Mouse (Mus musculus) intestine, embryonic 15.5 days (tissue): Measurements from ENCODE around the gene Adora1. TPM values are rescaled to one million over a fixed set of nuclear protein-coding genes. Genes with fewer than 3 reads are reported as not detected.

Experiments used
- ATAC-seq: fragments of 200-750 bp; cut with Nextera tagmentation; 2 replicates; pipeline ENCODE4 v1.8.0; 2017; ENCODE audit warnings: moderate TSS enrichment, moderate library complexity
- H3K27ac ChIP-seq: fragments of 300-500 bp; sonication (generic); 2 replicates; pipeline ENCODE4 v1.5.1; 2015; ENCODE audit warnings: mild to moderate bottlenecking, inconsistent platforms
- H3K27me3 ChIP-seq: fragments of 300-500 bp; sonication (generic); replicated peaks from 2 replicates; pipeline ENCODE4 v1.6.1; 2015; ENCODE audit warnings: inconsistent platforms
- H3K36me3 ChIP-seq: fragments of 300-500 bp; sonication (generic); 2 replicates; pipeline ENCODE4 v1.6.1; 2015; ENCODE audit warnings: inconsistent platforms
- H3K4me1 ChIP-seq: fragments of 300-500 bp; sonication (generic); replicated peaks from 2 replicates; pipeline ENCODE4 v1.6.1; 2015; ENCODE audit warnings: inconsistent platforms
- H3K4me2 ChIP-seq: fragments of 300-500 bp; sonication (generic); replicated peaks from 2 replicates; pipeline ENCODE4 v1.6.1; 2015; ENCODE audit warnings: mild to moderate bottlenecking, inconsistent platforms
- H3K4me3 ChIP-seq: fragments of 300-500 bp; sonication (generic); replicated peaks from 2 replicates; pipeline ENCODE4 v1.5.1; 2015; ENCODE audit warnings: inconsistent platforms
- H3K9ac ChIP-seq: fragments of 300-500 bp; sonication (generic); 2 replicates; pipeline ENCODE4 v1.6.1; 2015; ENCODE audit warnings: inconsistent platforms
- H3K9me3 ChIP-seq: fragments of 300-500 bp; sonication (generic); 2 replicates; pipeline ENCODE4 v1.6.1; 2016; ENCODE audit warnings: inconsistent platforms
- WGBS: fragments of 180-500 bp; shearing (Covaris S2); methylation state at CpG from one replicate; pipeline ENCODE4 v1.1.7; 2015; 5-methylcytosine and 5-hydroxymethylcytosine counted together
- polyA plus RNA-seq: library from polyadenylated mRNA; unstranded; fragments of >200 nt; fragmentation: Nextera tagmentation; extraction: Ambion mirVana; gene quantifications from 2 replicates; pipeline ENCODE4 v1.2.1, GENCODE M21; 2015

Adora1 gene
- polyA plus RNA-seq, 1 experiment from 2014 or later = 4.0 TPM

DNA sequence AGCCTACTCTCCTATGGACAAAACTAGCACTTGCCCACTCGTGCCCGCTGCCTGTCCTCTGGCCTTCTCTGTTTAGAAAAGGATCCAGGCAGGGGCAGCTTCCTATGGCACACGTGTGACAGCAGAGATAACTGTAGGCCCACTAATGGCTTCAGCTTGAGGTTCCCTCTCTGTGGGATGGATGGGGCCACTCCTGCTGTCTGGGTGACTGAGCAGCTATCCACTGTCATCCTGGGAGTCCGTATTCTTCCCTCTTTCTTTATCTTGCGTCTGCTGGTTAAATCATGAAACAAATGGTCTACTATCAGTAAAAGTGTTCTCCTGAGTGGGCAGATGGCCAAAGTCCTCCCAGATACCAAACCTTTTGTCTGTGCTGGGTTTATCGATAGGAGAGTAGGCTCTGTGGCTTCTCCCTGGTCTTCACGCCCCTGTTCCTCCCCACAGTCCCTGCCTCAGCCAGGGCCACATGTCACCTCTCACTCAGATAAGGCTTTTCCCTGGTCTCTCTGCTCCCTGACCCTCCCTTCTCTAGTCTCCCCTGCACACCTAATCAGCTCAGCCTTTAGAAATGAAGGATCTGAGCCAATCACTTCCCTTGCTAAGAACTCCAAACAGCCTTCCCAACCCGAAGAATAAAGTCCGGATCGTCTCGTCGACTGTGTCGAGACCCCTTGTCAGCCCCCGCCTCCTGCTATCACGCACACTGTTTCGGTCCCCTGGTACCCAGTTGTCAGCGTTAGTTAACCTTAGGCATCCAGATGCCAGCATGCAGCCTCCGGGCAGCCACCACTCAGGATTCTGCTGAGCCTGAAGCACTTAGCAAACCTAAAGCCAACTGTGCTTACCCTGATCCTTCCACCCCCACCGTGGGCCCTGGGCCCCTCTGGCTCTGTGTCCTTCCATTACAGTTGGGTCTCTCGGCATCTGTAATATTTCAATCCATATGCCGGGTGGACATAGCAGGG lies 82.3 kb downstream of the Adora1 start:
- Histone ChIP-seq H3K27ac (no peak overlapping the region), H3K9me3 (no peaks in the 10 kb centered on the region), H3K36me3 (no peaks in the 10 kb centered on the region), H3K4me2 (no peak overlapping the region), H3K4me1 (no peaks in the 10 kb centered on the region), H3K9ac (no peak overlapping the region), H3K4me3 (no peak overlapping the region), H3K27me3 (no peaks in the 10 kb centered on the region)
- WGBS = 74% methylated on average over 21 of the region's 21 CpGs
- ATAC-seq = no peak

DNA sequence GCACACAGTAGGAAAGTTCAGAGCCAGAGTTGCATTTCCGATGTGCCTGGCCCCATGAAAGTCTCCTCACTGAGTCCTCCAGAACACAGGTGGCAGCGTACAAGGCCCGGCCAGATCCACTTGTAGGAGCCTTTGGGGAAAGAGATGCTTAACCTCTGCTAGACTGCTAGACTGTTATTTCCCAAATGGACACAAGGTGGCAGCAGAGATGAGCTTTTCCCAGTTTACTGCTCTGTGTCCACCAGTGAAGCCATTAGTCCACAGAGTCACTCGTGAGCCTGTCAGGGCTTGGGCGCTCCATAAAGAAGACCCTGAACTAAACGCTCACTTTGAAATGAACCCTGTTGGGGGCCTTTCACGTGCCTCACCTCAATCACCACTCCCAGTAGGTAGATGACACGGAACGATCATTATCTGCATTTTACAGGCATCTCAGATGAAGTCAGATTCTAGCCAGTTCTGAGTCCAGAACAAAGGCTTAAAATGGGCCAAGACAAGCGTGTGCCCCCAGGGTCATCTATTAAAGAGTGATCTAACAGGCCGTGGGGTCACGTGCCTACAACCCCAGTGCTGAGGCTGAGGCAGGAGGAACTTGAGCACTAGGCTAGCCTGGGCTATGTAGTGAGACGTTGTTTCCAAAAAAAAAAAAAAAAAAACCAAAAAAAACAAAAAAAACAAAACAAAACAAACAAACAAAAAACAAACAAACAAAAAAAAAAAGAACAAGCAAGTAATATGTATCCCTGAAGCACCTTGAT lies 83.4 kb downstream of the Adora1 start:
- Histone ChIP-seq H3K36me3 (no peaks in the 10 kb centered on the region), H3K4me1 (no peaks in the 10 kb centered on the region), H3K27ac (no peak overlapping the region), H3K4me2 (no peak overlapping the region), H3K9me3 (no peaks in the 10 kb centered on the region), H3K9ac (no peak overlapping the region), H3K27me3 (no peaks in the 10 kb centered on the region), H3K4me3 (no peak overlapping the region)
- peak; percentile 77 for ATAC-seq
- WGBS = 29% methylated on average over 13 of the region's 13 CpGs

DNA sequence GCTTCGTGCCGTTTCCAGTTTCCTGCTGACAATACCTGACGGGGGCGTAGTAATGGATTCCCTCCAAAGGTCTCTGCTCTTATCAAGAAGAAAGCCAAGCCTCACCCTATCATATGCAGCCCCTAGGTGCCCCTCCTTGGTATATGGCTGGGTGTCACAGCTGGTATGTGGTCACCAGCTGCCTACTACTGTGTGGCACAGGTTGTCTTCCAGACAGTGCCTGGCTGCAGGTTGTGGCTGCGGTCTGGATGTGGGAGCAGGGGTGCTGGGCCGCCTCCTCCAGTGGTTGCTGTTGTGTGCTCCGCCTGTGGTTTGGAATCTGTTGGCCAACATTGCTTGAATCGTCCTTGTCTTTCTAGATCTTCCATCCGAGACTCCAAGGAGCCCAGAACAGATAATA lies 84.5 kb downstream of the Adora1 start:
- H3K9ac ChIP-seq = no peak overlapping the region
- 89% methylated on average over 9 of the region's 9 CpGs for WGBS
- no peak overlapping the region for H3K4me3 ChIP-seq
- no peaks in the 10 kb centered on the region for H3K4me1 ChIP-seq
- H3K27me3 ChIP-seq = no peaks in the 10 kb centered on the region
- no peaks in the 10 kb centered on the region for H3K36me3 ChIP-seq
- H3K9me3 ChIP-seq = no peaks in the 10 kb centered on the region
- no peak overlapping the region for H3K4me2 ChIP-seq
- no peak overlapping the region for H3K27ac ChIP-seq
- no peak for ATAC-seq

DNA sequence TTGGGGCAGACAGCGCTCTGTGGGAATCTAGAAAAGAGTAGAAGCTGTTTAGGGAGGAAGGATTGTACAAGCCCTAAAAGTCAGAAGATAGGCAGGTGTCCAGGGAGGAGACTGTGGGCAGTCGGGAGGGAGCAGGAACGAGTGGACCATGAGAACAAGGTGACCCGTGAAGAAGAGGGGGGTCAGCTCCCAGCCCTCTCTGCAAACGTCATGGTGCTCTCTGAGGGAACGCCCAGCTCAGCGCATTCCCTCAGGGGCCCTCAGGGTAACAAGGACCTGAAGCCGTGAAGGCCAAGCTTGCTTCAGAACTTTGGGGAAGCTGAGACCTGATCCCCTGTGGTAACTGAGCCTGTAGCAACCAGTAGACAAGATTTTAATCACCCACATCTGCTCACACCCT lies 85.2 kb downstream of the Adora1 start:
- Histone ChIP-seq H3K27me3 (no peaks in the 10 kb centered on the region), H3K4me3 (no peak overlapping the region), H3K36me3 (no peaks in the 10 kb centered on the region), H3K27ac (no peak overlapping the region), H3K4me2 (no peak overlapping the region), H3K9me3 (no peaks in the 10 kb centered on the region), H3K9ac (no peak overlapping the region), H3K4me1 (no peaks in the 10 kb centered on the region)
- no peak for ATAC-seq
- WGBS = 60% methylated on average over 8 of the region's 8 CpGs

Other genes starting within 250 kb of the Adora1 start
- 8.5 and 9.2 TPM in 2 replicates for gene Fmod, start 198.2 kb downstream of the Adora1 start, polyA plus RNA-seq
- 41.0 and 41.3 TPM in 2 replicates for gene Btg2, start 156.3 kb downstream of the Adora1 start, polyA plus RNA-seq
- gene Chit1, start 124.2 kb downstream of the Adora1 start, polyA plus RNA-seq = not detected in 2 replicates
- gene Chil1, start 53.3 kb downstream of the Adora1 start, polyA plus RNA-seq = 0.44 and 0.58 TPM in 2 replicates
- 0.15 and 0.52 TPM in 2 replicates for gene Mybph, start 42.0 kb downstream of the Adora1 start, polyA plus RNA-seq
- 0.54 and 1.1 TPM in 2 replicates for gene Myog, start 54.6 kb upstream of the Adora1 start, polyA plus RNA-seq
- 3.9 and 4.4 TPM in 2 replicates for gene Ppfia4, start 97.5 kb upstream of the Adora1 start, polyA plus RNA-seq
- 87.1 and 88.9 TPM in 2 replicates for gene Tmem183a, start 126.5 kb upstream of the Adora1 start, polyA plus RNA-seq
- gene 4933406M09Rik, start 150.5 kb upstream of the Adora1 start, polyA plus RNA-seq = not detected in 2 replicates
- 35.8 and 37.9 TPM in 2 replicates for gene Cyb5r1, start 170.1 kb upstream of the Adora1 start, polyA plus RNA-seq
- 77.8 and 80.5 TPM in 2 replicates for gene Adipor1, start 179.9 kb upstream of the Adora1 start, polyA plus RNA-seq
- 21.7 and 22.2 TPM in 2 replicates for gene Klhl12, start 220.1 kb upstream of the Adora1 start, polyA plus RNA-seq